Mouse (Mus musculus): ENCODE results near the gene Fam229a. TPM values are rescaled to one million over a fixed set of nuclear protein-coding genes. Genes with fewer than 3 reads are reported as not detected.

Gene Fam229a
- total RNA-seq, 2 experiments from 2014 or later = 7.5 TPM; not detected in 1

DNA sequence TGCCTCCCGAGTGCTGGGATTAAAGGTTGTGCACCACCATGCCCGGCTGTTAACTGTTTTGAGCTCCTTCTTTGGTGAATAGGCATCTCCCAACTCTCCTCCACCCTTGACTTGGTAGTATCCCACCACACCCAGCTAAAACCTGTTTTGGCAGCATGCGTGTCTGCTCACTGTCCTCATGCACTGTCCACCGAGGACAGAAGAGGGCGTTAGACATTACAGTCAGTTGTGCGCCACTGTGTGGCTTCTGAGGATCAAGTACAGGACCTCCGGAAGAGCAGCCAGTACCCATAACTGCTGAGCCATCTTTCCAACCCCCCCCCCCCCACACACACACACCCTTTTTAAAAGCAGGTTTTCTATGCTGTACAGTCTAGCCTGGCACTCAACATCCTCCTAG lies 3.7 kb downstream of the Fam229a start:
- no peak for ATAC-seq (replicated peaks; ENCODE audit: low FRiP score, poor library complexity, severe bottlenecking)

GRCm38 (mm10) chr4:129495672-129496562 lies 4.9 kb downstream of the Fam229a start:
- no peak for ATAC-seq (replicated peaks; ENCODE audit: low FRiP score, poor library complexity, severe bottlenecking)

GRCm38 (mm10) chr4:129496631-129497030 lies 5.6 kb downstream of the Fam229a start:
- no peak for ATAC-seq (replicated peaks; ENCODE audit: low FRiP score, poor library complexity, severe bottlenecking)

DNA sequence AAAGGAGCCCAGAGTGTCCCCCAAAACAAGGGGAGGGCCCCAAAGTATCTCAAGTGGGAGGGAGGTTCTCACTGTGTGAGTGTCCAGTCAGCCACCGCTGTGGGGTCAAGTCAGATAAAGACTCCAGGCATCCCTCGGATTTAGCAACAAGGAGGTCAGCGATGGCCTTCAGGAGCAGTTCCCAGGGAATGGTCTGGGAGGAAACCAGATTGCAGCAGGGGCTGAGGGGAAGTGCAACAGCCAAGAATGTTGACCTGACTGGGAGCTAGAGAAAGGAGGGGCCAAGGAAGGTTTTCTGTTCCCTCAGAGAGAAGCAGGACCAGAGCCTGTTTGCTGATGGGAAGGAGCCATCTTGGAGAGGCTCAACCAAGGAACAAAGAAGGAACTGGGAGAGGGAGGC lies 8.0 kb downstream of the Fam229a start:
- no peak for ATAC-seq (replicated peaks; ENCODE audit: low FRiP score, poor library complexity, severe bottlenecking)

DNA sequence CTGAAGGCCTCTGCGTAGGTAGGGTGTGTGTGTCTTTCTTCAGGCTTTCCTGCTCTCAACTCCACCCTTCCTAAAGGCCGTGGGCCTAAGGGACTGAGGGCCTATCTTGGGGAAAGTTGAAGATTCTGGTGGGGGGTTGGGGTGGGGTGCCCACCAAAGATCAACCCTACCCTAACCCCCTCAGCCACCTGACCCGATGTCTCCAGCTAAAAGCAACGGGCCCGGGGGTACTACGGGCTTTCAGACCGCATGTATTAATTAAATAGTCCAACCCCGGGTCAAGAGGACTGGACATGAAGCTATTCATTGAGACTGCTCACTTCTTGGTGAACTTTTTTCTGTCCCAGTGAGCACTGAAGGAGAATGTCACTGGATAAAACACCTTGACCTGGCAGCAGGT lies 9.0 kb downstream of the Fam229a start:
- ATAC-seq (replicated peaks; ENCODE audit: low FRiP score, poor library complexity, severe bottlenecking) = no peak

DNA sequence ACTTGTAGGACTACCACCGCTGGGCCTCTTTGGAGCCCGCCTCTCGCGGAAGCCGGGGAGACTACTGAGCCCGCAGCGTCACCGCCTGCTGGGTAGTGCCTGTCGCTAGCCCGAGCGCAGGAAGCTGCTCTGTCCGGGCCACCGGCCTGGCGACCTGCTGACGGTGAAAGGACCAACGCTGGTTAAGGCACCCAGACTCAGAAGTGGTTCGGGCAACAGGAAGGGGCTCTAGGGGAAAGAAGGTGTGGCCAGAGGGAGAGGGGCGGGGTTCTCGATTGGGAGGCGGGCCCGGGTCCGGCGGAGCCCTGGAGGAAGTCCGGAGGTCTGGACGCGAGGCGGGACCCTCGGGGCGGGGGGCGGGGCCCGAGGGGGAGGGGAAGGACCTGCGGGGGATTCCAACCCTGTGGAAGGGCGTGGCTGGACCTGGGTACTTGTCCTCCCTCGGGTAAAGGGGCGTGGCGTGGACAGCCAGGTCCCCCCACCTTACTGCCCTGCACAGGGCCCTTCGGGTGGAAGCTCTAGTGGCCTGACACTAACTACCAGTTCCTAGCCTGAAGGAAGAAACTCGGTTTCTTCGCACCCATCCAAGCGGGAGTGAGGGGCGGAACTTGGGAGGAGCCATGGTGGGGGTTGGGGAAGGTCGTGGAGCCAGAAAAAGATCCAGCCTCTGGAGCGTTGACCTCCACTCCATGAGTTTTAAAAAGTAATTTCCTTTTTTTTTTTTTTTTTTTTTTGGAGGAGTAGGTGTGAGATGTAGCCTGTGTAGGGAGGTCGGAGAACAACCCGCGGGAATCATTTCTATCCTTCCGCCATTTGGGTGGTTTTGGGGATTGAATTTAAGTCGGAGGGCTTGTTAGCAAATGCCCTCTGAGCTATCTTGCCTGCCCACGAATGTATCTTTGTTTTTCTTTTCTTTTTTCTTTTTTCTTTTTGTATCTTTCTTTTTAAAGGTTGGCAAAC lies 9.9 kb downstream of the Fam229a start:
- ATAC-seq (replicated peaks; ENCODE audit: low FRiP score, poor library complexity, severe bottlenecking) = peak; percentile 55; the same call in 1 of the 2 replicates

DNA sequence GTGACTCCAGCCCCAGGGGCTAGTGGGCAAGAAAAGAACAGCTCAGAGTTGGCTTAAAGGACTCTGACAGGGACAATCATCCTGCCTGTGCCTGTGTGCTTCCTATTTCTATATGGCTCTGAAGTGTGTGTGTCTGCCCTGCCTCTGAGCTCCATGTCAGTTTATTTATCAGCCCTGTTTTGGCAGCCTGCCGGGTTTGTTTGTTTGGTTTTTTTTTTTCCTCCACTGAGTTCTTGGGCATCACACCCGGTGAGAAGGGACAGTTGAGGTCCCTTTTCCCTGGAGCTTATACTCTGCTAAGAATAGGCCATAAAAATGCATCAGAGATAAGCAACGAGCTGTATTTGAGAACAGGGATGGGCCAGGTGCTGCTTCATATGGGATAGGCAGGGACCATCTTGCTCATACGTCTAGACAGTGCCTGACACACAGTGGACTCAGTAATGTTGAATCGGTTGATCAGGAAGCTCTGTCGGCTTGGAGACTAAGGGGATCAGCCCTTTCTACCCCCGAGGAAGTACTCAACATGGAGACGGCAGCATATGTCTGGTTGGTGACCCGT lies 11.4 kb downstream of the Fam229a start:
- no peak for ATAC-seq (replicated peaks; ENCODE audit: low FRiP score, poor library complexity, severe bottlenecking)

DNA sequence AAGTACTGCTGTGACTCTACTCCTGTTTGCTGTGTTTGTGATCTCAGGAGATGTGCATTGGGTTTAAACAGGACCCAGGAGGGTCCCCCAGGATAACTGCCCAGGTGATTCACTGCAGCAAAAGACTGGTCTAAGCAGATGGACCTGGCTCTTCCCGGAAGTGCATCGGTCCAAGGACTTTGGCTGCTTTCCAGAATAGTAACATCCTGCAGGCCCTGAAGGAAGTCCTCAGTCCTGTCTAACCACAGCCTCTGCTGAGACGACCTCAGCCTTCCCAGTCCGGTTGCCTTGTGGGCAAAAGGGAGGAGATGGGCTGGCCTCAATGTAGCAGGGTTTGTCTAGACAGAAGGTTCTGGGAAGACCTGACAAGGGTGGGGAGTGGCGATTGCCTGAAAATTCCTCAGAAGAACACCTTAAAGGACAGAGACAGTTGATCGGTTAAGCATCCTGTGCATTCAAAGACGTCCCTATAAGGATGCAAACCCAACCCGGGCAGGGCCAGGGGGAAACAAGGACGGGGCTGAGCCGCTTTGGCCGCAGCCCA lies 12.0 kb downstream of the Fam229a start:
- no peak for ATAC-seq (replicated peaks; ENCODE audit: low FRiP score, poor library complexity, severe bottlenecking)

DNA sequence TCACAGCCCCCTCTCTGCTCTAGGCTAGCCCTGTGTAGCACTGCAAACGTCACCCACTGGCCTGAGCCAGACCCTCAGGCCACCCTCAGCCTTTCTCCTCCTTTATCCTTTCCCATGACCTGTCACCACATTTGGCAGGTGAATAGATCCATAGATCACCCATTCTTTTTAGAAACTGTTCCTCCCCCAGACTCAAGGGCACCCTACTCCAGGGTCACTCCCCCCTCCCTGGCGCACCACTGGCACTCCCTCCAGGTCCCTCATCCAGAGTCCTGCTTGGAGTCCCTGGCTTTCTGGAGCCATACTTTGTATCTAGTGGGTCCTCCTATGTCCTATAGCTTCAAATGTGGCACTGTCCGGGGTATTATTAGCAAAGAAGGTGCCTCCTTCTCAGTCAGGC lies 14.5 kb downstream of the Fam229a start:
- no peak for ATAC-seq (replicated peaks; ENCODE audit: low FRiP score, poor library complexity, severe bottlenecking)

GRCm38 (mm10) chr4:129507434-129508236 lies 16.6 kb downstream of the Fam229a start:
- no peak for ATAC-seq (replicated peaks; ENCODE audit: low FRiP score, poor library complexity, severe bottlenecking)

- ATAC-seq (replicated peaks; ENCODE audit: low FRiP score, poor library complexity, severe bottlenecking) = no peak
Observed at GRCm38 (mm10) chr4:129508237-129508515, 17.2 kb downstream of the Fam229a start.

DNA sequence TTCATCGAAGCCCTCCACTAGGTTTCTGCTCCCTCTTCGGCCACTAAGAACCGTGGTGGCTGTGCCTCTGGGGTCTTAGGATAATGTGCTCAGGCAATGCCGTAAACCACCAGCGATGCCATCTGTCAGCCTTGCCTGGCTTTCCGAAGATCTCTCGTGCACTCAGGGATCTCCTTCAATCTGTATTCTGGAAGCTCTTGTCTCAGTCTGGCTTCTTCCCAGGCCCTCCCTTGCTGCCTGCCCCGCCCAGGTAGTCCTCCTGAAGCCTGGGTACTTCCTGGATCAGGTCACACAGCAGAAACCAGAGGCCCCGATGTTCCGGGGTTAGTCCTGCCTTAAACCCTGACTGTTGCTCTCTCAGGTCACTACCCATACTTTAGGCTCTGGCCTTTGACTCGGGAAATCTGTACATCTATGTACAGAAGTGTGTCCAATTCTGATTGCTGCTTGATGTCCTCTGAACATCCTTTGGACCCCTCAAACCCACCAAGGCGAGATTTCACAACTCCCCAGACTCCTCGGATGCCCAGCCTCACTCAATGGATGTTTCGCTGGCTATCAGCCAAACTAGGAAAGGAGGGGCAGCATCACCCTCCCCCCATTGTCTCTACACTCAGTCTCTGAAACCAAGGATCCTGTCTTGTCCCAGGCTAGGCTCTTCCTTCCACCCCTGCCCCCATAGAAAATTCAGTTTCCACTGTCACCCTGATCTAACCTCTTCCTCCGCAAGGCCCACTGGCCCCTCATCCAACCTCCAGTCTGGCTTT lies 18.0 kb downstream of the Fam229a start:
- ATAC-seq (replicated peaks; ENCODE audit: low FRiP score, poor library complexity, severe bottlenecking) = no peak

GRCm38 (mm10) chr4:129509650-129510049 lies 18.7 kb downstream of the Fam229a start:
- ATAC-seq (replicated peaks; ENCODE audit: low FRiP score, poor library complexity, severe bottlenecking) = no peak

DNA sequence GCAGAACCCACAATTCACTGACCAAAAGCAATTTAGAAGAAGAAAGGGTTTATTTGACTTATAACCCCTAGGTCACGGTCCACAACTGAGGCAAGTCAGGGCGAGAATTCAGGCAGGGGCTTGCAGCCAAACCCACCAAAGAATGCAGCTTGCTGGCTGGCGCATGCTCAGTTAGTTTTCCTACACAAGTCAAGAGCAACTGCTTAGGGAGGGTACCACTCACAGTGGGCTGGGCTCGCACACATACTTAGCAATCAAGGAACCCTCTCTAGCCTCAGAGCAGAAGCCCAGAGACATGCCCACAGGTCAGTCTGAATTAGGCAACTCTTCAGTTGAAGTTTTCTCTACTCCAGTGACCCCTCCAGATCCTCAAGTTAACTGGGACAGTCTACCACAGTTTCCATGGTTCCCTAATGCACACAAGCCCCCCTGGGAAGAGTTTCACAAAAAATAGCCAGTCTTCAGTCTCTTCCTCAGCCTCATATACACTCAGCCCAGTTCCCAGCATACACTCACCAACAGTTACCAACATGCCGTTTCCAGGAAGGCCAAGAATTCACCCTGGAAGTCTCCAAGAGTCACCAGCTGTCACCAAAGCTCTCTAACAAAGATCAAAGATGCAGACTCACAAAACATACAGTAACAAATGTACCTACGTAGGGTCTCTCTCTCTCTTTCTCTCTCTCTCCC lies 19.9 kb downstream of the Fam229a start:
- no peak for ATAC-seq (replicated peaks; ENCODE audit: low FRiP score, poor library complexity, severe bottlenecking)

- no peak for ATAC-seq (replicated peaks; ENCODE audit: low FRiP score, poor library complexity, severe bottlenecking)
Observed at GRCm38 (mm10) chr4:129511413-129512096, 20.6 kb downstream of the Fam229a start.

- peak; percentile 57 for ATAC-seq (replicated peaks; ENCODE audit: low FRiP score, poor library complexity, severe bottlenecking)
Observed at GRCm38 (mm10) chr4:129513086-129513767, 22.2 kb downstream of the Fam229a start, which contains the start of gene Marcksl1. Marcksl1 (plus strand) TSS chr4:129513581.

GRCm38 (mm10) chr4:129513891-129514290 lies 22.9 kb downstream of the Fam229a start:
- ATAC-seq (replicated peaks; ENCODE audit: low FRiP score, poor library complexity, severe bottlenecking) = no peak
